Mouse (Mus musculus): ENCODE data around the gene Gm10837.
"Not testable (repeated sequence)": the region's sequence is repeated elsewhere in the genome, so short reads cannot be mapped to it uniquely, and the experiment has no call there.

The Gm10837 gene

GRCm38 (mm10) chr14:122490441-122491328 is at the start of gene Gm10837:
Gene Gm10837 (plus strand): TSS chr14:122490586.
- in situ Hi-C loops (cut with MboI; ENCODE audit: unreplicated experiment in 2 of 2): no loop called here

DNA sequence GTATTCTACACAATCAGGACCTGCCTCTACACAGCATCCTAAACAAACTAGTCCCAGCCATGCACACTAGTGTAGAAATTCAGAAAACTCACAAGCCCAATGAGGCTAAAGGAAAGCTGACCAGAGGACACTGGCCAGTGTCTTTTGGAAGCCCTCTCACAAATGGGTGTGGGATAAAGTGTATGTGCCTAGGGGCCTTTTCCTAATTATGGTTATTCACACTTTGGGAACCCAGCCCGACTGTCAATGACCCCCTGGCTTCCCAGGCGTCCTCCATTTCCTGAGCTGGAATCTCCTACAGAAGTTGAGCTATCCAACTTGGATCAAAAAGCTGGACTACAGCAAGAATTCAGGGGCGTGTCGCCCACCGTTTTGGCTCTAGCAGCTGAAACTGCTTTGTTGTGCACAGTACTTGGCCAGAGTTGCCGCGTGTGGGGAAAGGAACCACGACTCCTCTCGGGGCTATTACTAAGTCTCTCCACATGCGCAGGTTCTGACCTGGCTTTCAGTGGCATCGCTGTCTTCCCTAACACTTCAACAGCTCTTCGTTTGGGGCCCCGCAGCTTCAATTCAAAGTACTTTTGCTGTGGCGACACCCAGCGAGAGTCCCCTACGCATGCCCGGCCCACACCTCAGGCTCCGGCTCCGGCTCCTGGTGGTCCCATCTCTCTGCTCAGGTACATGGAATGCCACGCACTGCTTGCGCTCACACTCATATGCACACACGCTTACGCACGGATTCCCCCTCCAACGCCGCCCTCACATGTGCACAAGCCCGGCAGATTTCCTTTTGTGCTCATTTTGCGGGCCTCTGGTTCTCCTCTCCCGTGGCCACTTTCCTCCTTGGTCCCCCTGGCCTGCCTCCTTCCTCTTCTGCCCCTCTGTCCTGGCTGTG is 40.5 kb upstream of the Gm10837 start:
- in situ Hi-C loops (cut with MboI; ENCODE audit: unreplicated experiment in 2 of 2): no loop called here

DNA sequence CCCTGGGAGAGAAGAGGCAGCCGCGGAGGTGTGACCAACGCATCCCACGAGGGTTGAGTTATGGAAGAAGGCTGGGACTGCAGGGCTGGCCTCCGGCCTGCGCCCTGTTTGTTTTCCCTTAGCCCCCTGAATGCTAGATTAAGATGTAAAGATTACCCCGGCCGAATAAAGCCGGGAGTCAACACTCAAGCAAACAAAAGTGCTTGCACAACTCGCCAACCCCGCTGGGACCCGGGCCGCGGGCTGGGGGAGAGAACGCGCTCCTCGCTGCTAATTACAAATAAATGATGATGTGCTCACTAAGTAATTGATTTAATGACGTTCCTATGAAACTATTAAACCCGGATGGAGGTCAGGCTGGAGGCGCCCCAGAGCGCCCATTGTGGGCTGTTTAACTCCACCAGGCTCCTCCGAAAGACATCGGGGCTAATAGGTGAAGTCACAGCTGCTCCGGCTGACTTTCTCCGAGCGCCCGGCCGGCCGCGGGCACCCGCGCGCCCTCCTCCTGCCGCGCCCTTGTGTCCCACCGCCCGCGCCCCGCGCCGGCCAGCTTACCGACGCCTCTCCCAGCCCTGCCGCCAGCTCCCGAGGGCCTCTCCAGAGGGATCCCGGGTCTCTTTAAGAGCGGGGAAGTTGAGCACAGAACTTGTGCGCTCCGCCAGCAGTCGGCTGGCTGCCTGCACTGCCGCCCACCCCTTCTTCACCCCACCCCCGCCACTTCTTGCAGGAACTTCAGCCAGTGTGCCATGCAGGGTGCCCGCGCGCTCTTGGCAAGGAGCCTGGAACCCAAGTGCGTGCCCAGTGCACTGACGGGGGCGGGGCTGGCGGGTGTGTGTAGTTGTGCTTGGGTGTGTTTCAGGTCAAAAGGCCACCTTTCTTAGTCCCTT is 39.6 kb upstream of the Gm10837 start, which contains the start of gene Gm5089:
Gene Gm5089, minus strand, starts transcription at position 620 of the 887 bp plus-strand sequence.
- in situ Hi-C loops (cut with MboI; ENCODE audit: unreplicated experiment in 2 of 2): no loop called here

DNA sequence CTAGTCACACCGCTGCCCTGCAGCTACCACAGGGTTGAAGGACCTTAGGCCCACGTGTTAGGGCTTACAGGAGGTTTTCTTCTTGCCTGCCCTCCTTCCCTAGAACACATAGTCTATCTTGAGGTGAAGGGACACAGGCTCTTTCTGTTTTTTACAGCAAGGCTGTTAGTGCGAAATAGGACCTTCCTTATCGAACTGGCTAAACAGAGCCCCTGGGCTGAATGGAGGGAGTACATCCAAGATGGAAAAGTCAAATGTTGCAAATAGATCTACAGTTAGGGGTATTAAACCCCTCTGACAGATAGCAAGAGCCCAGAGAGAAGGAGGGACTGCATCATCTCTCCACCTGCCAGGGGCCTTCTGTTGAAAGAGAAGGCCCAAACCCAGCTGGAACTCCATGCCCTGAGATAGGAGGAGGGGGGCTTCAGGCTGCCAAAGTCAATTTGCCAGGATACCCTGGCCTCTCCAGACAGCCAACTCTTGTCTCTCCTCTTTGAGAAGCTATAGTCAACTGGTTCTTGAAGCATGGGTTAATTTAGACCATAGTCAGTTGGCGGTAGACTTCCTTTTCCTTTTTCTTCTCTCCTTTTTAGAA is 38.7 kb upstream of the Gm10837 start:
- in situ Hi-C loops (cut with MboI; ENCODE audit: unreplicated experiment in 2 of 2): no loop called here

- in situ Hi-C loops (cut with MboI; ENCODE audit: unreplicated experiment in 2 of 2): no loop called here
Observed at GRCm38 (mm10) chr14:122452701-122453387, 37.5 kb upstream of the Gm10837 start.

DNA sequence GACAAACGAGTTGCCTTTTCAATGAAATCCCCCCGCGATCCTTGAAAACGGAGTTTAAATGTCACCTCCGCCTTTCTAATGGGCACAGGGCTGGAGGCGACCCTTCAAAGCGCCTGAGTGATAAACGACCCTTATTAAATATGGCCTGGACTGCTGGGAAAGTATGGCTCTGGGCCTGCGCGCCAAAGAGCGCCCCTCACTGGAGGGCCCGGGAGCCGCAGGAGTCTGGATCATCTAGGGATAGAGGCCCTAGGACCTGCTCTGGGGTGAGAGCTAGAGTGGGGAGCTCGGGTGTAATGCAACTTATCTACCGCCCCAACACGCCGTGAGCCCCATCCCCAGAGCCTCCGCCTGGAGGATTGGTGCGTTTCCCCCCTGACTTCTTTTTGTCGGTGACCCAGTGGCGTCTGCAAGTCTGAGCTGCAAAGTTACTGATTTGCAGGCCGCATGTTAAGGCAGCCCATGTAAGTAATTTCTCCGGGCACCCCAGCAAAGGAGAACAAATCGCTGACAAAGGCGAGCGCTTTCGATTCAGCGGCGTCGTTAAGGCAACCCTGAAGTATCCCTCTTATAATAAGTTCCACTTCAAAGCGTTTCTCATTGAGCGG is 36.9 kb upstream of the Gm10837 start:
- in situ Hi-C loops (cut with MboI; ENCODE audit: unreplicated experiment in 2 of 2): no loop called here

GRCm38 (mm10) chr14:122453996-122454738 is 36.2 kb upstream of the Gm10837 start:
- in situ Hi-C loops (cut with MboI; ENCODE audit: unreplicated experiment in 2 of 2): no loop called here

GRCm38 (mm10) chr14:122454901-122455561 is 35.4 kb upstream of the Gm10837 start:
- in situ Hi-C loops (cut with MboI; ENCODE audit: unreplicated experiment in 2 of 2): no loop called here

DNA sequence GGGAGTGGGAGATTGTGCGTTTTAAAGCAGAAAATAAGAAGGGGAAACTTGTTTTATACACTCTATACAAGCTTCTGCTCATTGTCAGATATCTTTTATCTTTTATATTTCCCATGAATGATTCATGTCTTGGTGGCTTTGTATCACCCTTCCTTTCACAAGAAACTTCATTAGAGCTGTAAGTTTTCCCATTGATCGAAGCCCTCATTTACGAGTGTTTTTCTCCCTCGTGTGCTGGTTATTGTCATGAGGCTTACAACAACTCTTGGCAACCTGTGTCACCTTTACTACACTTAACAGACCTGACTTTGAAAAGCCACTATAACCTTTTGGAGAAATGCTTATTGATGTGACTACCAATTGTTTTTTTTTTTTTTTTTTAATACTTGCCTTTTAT is 34.8 kb upstream of the Gm10837 start:
- in situ Hi-C loops (cut with MboI; ENCODE audit: unreplicated experiment in 2 of 2): no loop called here

GRCm38 (mm10) chr14:122459332-122459731 is 31.1 kb upstream of the Gm10837 start:
- in situ Hi-C loops (cut with MboI; ENCODE audit: unreplicated experiment in 2 of 2): not testable (repeated sequence)

DNA sequence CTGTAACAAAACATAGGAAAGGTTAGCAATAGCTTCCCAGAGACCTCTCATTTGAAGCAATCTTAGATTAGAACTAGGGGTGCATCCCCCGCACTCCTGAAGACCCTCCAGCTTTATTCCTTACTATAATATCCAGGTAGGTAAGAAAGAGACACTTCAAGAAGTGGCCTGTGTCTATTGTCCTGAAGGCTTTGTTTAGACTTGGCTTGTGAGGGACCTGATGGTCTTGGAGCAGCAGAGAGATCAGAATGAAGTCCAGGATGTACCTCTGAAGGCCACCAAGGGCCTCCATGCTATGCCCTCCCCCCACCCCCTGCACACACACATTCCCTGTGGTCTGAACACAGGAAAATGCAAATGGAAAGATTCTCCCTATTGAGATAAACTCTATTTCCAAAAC is 30.6 kb upstream of the Gm10837 start:
- in situ Hi-C loops (cut with MboI; ENCODE audit: unreplicated experiment in 2 of 2): no loop called here

DNA sequence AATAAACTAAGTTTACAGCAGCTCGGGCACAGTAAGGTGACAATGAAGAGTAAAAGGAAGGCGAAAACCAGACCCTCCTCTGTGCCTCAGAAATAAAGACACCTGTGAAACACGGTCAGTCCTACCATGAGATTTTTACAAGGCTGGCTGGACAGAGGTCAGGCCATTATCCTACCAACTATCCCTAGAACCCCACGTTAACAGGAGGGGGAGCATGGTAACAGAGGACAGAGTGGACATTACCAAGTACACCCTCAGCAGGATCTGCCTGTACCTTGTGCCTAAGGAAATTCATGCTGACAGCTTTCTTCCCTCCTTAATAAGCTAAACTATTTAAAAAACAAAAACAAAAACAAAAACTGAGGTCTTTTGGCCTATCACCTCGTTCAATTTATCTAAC is 30.2 kb upstream of the Gm10837 start:
- in situ Hi-C loops (cut with MboI; ENCODE audit: unreplicated experiment in 2 of 2): no loop called here

DNA sequence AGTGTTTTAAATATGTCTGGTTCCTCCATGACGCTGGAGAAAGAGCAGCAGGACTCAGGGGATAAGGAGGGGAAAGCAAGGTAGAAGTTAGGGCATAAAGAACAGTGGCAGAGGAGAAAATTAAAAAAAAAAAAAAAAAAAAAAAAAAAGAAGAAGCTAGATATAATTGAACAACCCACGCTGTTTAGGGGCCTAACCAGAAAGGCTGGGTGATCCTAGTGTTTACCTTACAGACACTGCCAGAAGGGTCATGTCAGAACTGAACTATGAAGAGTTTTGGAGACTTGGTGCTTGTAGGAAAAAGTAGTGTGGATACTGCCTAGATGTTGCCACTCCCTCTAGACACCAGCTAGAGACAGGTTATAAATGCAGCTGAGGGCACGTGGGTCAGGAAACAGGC is 28.9 kb upstream of the Gm10837 start:
- in situ Hi-C loops (cut with MboI; ENCODE audit: unreplicated experiment in 2 of 2): no loop called here

GRCm38 (mm10) chr14:122461966-122462365 is 28.4 kb upstream of the Gm10837 start:
- in situ Hi-C loops (cut with MboI; ENCODE audit: unreplicated experiment in 2 of 2): no loop called here

DNA sequence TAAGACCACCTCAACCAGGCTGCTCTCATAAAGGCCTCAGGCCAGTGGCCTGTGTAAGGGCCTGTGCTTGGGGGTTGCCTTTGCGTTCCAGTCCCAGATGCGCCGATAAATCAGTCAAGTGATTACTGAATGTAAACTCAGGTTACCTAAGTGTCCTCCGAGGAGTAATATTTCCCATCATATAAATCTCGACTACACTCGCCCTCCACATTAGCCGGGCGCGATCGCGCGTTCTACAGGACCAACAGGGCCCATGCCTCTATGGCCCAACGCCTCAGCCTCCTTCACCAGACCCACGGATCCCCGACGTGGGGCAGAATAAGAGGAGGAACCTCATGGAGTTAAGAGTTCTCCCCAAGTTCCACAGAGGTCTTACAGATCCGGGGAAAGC is 27.7 kb upstream of the Gm10837 start:
- in situ Hi-C loops (cut with MboI; ENCODE audit: unreplicated experiment in 2 of 2): no loop called here

DNA sequence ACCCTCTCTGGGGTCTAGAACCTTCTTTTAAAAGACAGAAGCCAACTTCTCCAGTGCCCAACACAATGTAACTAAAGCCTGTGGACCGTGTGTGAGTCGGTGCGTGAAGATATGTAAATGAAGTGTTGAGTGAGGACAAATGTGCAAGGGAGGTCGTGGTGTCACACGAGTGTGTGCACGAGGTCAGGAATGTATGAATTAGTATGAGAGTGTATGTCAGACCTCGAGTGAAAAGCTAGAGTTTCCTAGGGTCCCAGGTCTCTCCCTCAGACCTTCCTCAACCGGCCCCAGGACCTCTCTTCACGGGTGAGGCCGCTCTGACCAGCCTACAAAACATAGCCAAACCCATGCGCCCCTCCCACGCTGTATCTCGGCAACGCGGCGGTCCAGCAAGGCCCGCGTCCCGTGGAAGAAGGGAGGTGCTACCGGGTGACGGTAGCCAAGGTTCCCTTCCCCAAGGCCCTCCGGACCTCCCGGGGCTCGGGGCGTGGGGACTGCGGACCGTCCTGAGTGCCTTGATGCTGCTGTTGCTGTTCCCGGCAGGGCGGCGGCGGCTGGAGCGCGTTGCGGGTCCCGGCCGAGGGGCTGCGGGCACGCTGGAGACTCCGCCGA is 27.2 kb upstream of the Gm10837 start:
- in situ Hi-C loops (cut with MboI; ENCODE audit: unreplicated experiment in 2 of 2): no loop called here

DNA sequence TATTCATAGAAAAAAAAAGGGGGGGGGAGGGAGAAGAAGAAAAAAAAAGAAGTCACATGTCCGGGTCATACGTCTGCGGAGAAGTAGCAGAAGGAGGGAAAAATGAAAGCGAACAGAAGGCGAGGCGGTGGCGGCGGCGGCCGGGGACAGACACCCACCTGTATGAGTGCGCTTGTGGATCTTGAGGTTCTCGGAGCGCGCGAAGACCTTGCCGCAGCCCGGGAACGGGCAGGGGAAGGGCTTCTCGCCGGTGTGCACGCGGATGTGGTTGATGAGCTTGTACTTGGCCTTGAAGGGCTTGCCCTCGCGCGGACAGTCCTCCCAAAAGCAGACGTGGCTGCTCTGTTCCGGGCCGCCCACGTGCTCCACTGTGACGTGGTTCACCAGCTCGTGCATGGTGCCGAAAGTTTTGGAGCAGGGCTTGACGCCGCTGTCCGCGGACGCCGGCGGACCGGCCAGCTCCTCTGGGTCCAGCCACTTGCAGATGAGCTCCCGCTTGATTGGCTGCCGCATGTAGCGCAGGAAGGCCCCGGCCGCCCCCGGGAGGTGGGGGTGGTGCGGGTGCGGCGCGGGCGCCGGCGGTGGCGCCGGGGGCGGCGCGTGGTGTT is 26.5 kb upstream of the Gm10837 start:
- in situ Hi-C loops (cut with MboI; ENCODE audit: unreplicated experiment in 2 of 2): not testable (repeated sequence)

Data from v-Abl transformed pro-B cells (cell line).